Mouse (Mus musculus): ENCODE data around the gene Srgap3. TPM values are rescaled to one million over a fixed set of nuclear protein-coding genes. Genes with fewer than 3 reads are reported as not detected.

The Srgap3 gene
- total and polyA plus RNA-seq, 2 experiments from 2014 or later, result 0.33 TPM; not detected in 1

- H3K4me3 ChIP-seq (ENCODE audit: low read depth, low read length), result no peak overlapping the region
- no peak overlapping the region for H3K27ac ChIP-seq (ENCODE audit: low read depth)
- H3K36me3 ChIP-seq (replicated peaks; ENCODE audit: control insufficient read depth, insufficient read depth, low read length), result no peaks in the 10 kb centered on the region
- H3K4me2 ChIP-seq (ENCODE audit: low read depth, low read length), result no peak overlapping the region
- ATAC-seq (ENCODE audit: insufficient read depth, low read depth) (0 out of 2 replicates have a peak, but pooled peaks have one; percentile 14), DNase-seq (ENCODE audit: low spot score) (no peak)
- no peaks in the 10 kb centered on the region for H3K4me1 ChIP-seq (ENCODE audit: control insufficient read depth, insufficient read depth)
- WGBS, result 34% methylated on average over 18 of the region's 18 CpGs
- H3K9ac ChIP-seq (replicated peaks; ENCODE audit: low read depth, low read length), result no peak overlapping the region
- H3K9me3 ChIP-seq (replicated peaks; ENCODE audit: control insufficient read depth, low read length), result no peaks in the 10 kb centered on the region
- H3K27me3 ChIP-seq (ENCODE audit: control insufficient read depth, insufficient read depth, low read length), result no peaks in the 10 kb centered on the region
- TF ChIP-seq CTCF (IDR thresholded peaks at IDR 0.05; ENCODE audit: low read depth) (no peak), EP300 (IDR thresholded peaks at IDR 0.05; ENCODE audit: low read depth) (no peak)
Measured at GRCm38 (mm10) chr6:112972858-112973631, 26.0 kb upstream of the Srgap3 start.

- ATAC-seq (ENCODE audit: insufficient read depth, low read depth) (no peak), DNase-seq (ENCODE audit: low spot score) (no peak)
- Histone ChIP-seq H3K4me3 (ENCODE audit: low read depth, low read length) (no peak overlapping the region), H3K27me3 (ENCODE audit: control insufficient read depth, insufficient read depth, low read length) (no peaks in the 10 kb centered on the region), H3K9me3 (replicated peaks; ENCODE audit: control insufficient read depth, low read length) (no peaks in the 10 kb centered on the region), H3K4me2 (ENCODE audit: low read depth, low read length) (no peak overlapping the region), H3K36me3 (replicated peaks; ENCODE audit: control insufficient read depth, insufficient read depth, low read length) (no peaks in the 10 kb centered on the region), H3K4me1 (ENCODE audit: control insufficient read depth, insufficient read depth) (no peaks in the 10 kb centered on the region), H3K27ac (ENCODE audit: low read depth) (no peak overlapping the region), H3K9ac (replicated peaks; ENCODE audit: low read depth, low read length) (no peak overlapping the region)
- WGBS, result 72% methylated on average over 10 of the region's 10 CpGs
- TF ChIP-seq EP300 (IDR thresholded peaks at IDR 0.05; ENCODE audit: low read depth) (no peak), CTCF (IDR thresholded peaks at IDR 0.05; ENCODE audit: low read depth) (no peak)
Measured at GRCm38 (mm10) chr6:112972127-112972526, 25.1 kb upstream of the Srgap3 start.

- TF ChIP-seq CTCF (IDR thresholded peaks at IDR 0.05; ENCODE audit: low read depth) (no peak), EP300 (IDR thresholded peaks at IDR 0.05; ENCODE audit: low read depth) (no peak)
- H3K4me2 ChIP-seq (ENCODE audit: low read depth, low read length), result no peak overlapping the region
- ATAC-seq (ENCODE audit: insufficient read depth, low read depth) (no peak; the same call in 1 of the 2 replicates), DNase-seq (ENCODE audit: low spot score) (no peak)
- H3K4me1 ChIP-seq (ENCODE audit: control insufficient read depth, insufficient read depth), result no peaks in the 10 kb centered on the region
- H3K9me3 ChIP-seq (replicated peaks; ENCODE audit: control insufficient read depth, low read length), result no peaks in the 10 kb centered on the region
- 49% methylated on average over 6 of the region's 6 CpGs for WGBS
- H3K9ac ChIP-seq (replicated peaks; ENCODE audit: low read depth, low read length), result no peak overlapping the region
- H3K27me3 ChIP-seq (ENCODE audit: control insufficient read depth, insufficient read depth, low read length), result no peaks in the 10 kb centered on the region
- H3K4me3 ChIP-seq (ENCODE audit: low read depth, low read length), result no peak overlapping the region
- no peak overlapping the region for H3K27ac ChIP-seq (ENCODE audit: low read depth)
- H3K36me3 ChIP-seq (replicated peaks; ENCODE audit: control insufficient read depth, insufficient read depth, low read length), result no peaks in the 10 kb centered on the region
Measured at GRCm38 (mm10) chr6:112971116-112971768, 24.2 kb upstream of the Srgap3 start.

GRCm38 (mm10) chr6:112967359-112967758 is 20.3 kb upstream of the Srgap3 start:
- TF ChIP-seq CTCF (IDR thresholded peaks at IDR 0.05; ENCODE audit: low read depth), result no peak
- no peak for TF ChIP-seq EP300 (IDR thresholded peaks at IDR 0.05; ENCODE audit: low read depth)

GRCm38 (mm10) chr6:112958360-112958759 is 11.3 kb upstream of the Srgap3 start:
- no peak for TF ChIP-seq CTCF (IDR thresholded peaks at IDR 0.05; ENCODE audit: low read depth)
- TF ChIP-seq EP300 (IDR thresholded peaks at IDR 0.05; ENCODE audit: low read depth), result no peak
- Histone ChIP-seq H3K27ac (ENCODE audit: low read depth) (no peak overlapping the region), H3K4me2 (ENCODE audit: low read depth, low read length) (no peak overlapping the region), H3K36me3 (replicated peaks; ENCODE audit: control insufficient read depth, insufficient read depth, low read length) (no peaks in the 10 kb centered on the region), H3K4me3 (ENCODE audit: low read depth, low read length) (no peak overlapping the region), H3K9me3 (replicated peaks; ENCODE audit: control insufficient read depth, low read length) (no peaks in the 10 kb centered on the region), H3K9ac (replicated peaks; ENCODE audit: low read depth, low read length) (no peak overlapping the region), H3K27me3 (ENCODE audit: control insufficient read depth, insufficient read depth, low read length) (no peaks in the 10 kb centered on the region), H3K4me1 (ENCODE audit: control insufficient read depth, insufficient read depth) (no peaks in the 10 kb centered on the region; the same call in 1 of the 2 replicates)
- ATAC-seq (ENCODE audit: insufficient read depth, low read depth), result no peak
- 69% methylated on average over 6 of the region's 6 CpGs for whole genome bisulfite sequencing
- no peak for DNase-seq (ENCODE audit: low spot score)

More at GRCm38 (mm10) chr6:112967359-112967758, 20.3 kb upstream of the Srgap3 start:
- DNase-seq (ENCODE audit: low spot score) (no peak), ATAC-seq (ENCODE audit: insufficient read depth, low read depth) (no peak)
- 77% methylated on average over 6 of the region's 6 CpGs for WGBS
- Histone ChIP-seq H3K4me1 (ENCODE audit: control insufficient read depth, insufficient read depth) (no peaks in the 10 kb centered on the region), H3K9me3 (replicated peaks; ENCODE audit: control insufficient read depth, low read length) (no peaks in the 10 kb centered on the region), H3K4me3 (ENCODE audit: low read depth, low read length) (no peak overlapping the region), H3K27ac (ENCODE audit: low read depth) (no peak overlapping the region), H3K9ac (replicated peaks; ENCODE audit: low read depth, low read length) (no peak overlapping the region), H3K36me3 (replicated peaks; ENCODE audit: control insufficient read depth, insufficient read depth, low read length) (no peaks in the 10 kb centered on the region), H3K27me3 (ENCODE audit: control insufficient read depth, insufficient read depth, low read length) (no peaks in the 10 kb centered on the region), H3K4me2 (ENCODE audit: low read depth, low read length) (no peak overlapping the region)
